Mouse (Mus musculus) liver, postnatal 0 days (tissue): Measurements from ENCODE around the gene Srebf2.

ENCODE experiments used
- CTCF ChIP-seq: sonication (generic); IDR thresholded peaks from 2 replicates; pipeline ENCODE4 v1.5.1; 2016; ENCODE audit warnings: antibody characterized with exemption, low read depth
- EP300 ChIP-seq: IDR thresholded peaks from 2 replicates; pipeline ENCODE4 v1.6.1; 2016; ENCODE audit warnings: antibody characterized with exemption, low read depth, mild to moderate bottlenecking

DNA sequence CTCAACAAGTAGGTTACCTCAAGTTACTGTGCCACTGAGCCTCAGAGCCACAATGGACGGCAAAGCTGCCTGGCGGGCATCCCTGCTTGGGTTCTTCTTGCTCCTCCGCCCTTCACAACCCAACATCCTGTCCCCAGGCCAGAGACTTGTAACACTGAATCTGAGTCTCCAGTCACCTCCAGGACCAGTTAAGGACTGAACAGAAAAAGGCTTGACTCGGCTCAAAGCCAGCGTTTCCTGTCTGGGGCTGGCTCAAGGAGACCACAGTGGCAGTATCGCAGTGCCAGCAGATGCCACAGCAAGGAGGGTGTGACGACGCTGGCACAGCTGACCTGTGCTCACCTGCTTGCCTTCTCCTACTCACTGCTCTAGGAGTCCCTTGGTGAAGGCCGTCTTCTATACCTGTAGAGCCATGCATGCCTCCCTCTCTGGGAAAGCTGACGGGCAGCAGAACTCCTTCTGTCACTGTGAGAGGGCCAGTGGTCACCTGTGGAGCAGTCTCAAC is 50.3 kb downstream of the Srebf2 start:
- TF ChIP-seq CTCF (no peak), EP300 (no peak)
